Mouse (Mus musculus): ENCODE data around the gene Rnf215. TPM values are rescaled to one million over a fixed set of nuclear protein-coding genes. Genes with fewer than 3 reads are reported as not detected.

Gene Rnf215
- polyA plus RNA-seq, 1 experiment from 2014 or later: 23.3 TPM

DNA sequence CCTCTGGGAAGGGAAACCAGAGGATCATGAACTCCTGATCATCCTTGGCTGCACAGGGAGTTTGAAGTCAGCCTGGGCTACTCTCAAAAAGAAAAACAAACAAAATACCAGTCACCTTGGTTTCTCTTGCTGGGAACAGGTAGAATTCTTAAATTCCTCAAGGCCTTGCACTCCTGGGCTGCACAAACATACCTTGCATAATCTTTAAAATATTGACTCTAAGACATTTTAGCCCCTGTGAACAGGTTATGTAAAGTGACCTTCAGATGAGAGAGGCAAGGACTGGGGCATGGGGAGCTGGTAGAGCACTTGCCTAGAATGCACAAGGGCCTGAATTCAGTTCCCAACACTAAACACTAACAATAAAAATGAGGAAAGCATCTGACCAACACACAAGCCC lies 6.5 kb downstream of the Rnf215 start:
- H3K36me3 ChIP-seq: peaks cover 88% of the 10 kb centered on the region
- H3K4me3 ChIP-seq: no peak overlapping the region
- no peaks in the 10 kb centered on the region for H3K9me3 ChIP-seq (replicated peaks)
- H3K27me3 ChIP-seq (ENCODE audit: low read depth, poor library complexity, severe bottlenecking): no peaks in the 10 kb centered on the region
- no peak for DNase-seq (ENCODE audit: low spot score)
- no peak overlapping the region for H3K27ac ChIP-seq
- H3K4me1 ChIP-seq: peaks cover 6% of the 10 kb centered on the region

DNA sequence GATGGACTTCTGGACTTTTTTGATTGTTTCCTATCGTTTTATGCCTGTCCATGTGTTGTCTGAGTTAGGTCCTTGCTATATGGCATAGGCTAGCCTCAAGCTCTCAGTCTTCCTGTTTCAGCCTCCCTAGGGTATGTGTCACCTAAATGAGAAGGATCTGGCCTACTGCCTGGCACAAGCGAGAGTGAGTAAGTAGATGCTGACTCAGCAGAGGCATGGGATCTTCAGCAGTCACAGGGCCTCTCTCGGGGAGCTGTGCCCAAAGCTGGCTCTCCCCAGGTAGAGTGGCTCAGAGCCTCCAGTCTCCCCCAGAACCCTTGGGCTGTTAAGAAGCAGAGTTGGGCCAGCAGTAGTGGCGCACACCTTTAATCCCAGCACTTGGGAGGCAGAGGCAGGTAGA lies 7.3 kb downstream of the Rnf215 start:
- no peak for DNase-seq (ENCODE audit: low spot score)
- H3K4me1 ChIP-seq: 0 out of 2 replicates have a peak, but pooled peaks cover 2% of the 10 kb centered on the region
- 91% methylated on average over 4 of the region's 4 CpGs for WGBS
- no peaks in the 10 kb centered on the region for H3K27me3 ChIP-seq (ENCODE audit: low read depth, poor library complexity, severe bottlenecking)
- H3K27ac ChIP-seq: no peak overlapping the region
- H3K36me3 ChIP-seq: peaks cover 79% of the 10 kb centered on the region
- H3K4me3 ChIP-seq: no peak overlapping the region
- H3K9me3 ChIP-seq (replicated peaks): no peaks in the 10 kb centered on the region

DNA sequence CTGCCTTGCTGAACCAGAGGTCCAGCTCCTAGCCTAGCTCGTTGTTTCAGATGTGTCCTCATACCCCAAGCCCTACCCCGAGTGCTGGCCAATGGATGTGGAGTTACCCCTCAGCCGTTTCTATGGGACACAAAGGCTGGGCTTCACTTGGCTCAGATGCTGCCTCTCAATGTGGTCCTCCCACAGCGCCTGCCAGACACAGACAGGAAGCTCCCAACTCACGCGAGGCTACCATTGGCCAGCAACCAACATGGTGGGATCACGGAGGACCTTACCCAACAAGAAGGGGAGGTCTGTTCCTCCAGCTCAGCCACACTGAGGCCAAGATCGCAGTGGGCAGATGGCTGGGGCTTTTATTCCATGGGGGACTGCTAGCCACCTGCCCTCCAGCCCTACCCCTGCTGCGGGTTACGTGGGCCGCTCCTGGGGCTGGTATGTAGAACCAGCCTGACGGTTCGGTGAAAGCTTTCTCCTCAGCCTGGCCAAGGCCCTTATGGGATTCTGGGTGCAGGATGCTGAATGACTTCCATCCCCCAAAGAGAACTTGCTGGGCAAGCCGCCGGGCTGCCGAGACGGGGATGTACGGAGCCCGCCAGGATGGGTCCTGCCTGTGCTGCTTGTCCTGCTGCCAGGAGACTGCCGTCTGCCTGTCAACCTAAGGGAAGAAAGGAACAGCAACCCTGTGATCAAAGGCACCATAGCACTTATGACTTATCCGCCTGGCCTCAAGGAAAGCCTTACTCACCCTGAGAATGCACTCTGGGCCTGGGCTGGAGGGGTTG lies 8.5 kb downstream of the Rnf215 start:
- no peak for DNase-seq (ENCODE audit: low spot score)
- H3K36me3 ChIP-seq: peaks cover 74% of the 10 kb centered on the region
- H3K27me3 ChIP-seq (ENCODE audit: low read depth, poor library complexity, severe bottlenecking): no peaks in the 10 kb centered on the region
- H3K9me3 ChIP-seq (replicated peaks): no peaks in the 10 kb centered on the region
- 86% methylated on average over 21 of the region's 21 CpGs for WGBS
- H3K4me1 ChIP-seq: 0 out of 2 replicates have a peak, but pooled peaks cover 2% of the 10 kb centered on the region
- H3K4me3 ChIP-seq: no peak overlapping the region
- H3K27ac ChIP-seq: no peak overlapping the region

DNA sequence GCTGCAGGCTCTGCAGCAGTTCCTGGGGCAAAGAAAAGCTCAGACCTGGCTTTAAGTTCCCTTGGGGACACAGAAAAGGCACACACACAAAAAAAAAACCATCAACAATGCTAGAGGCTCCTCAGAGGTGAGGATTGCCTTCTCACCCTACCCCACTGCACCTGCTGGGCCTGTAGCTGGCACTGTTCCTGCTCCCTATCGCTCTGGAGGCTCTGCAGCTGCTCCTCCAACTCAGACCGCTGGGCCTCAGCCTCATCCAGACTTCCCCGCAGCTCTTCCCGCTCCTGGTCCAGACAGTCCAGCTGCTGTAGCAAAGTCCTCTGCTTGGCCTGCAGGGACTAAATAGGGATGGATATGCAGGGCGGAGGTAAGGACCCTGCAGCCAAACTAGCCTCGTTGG lies 11.4 kb downstream of the Rnf215 start:
- 85% methylated on average over 6 of the region's 6 CpGs for WGBS
- Histone ChIP-seq H3K9me3 (replicated peaks) (no peaks in the 10 kb centered on the region), H3K27me3 (ENCODE audit: low read depth, poor library complexity, severe bottlenecking) (no peaks in the 10 kb centered on the region), H3K36me3 (peaks cover 56% of the 10 kb centered on the region), H3K27ac (no peak overlapping the region), H3K4me3 (no peak overlapping the region), H3K4me1 (0 out of 2 replicates have a peak, but pooled peaks cover 2% of the 10 kb centered on the region)
- no peak for DNase-seq (ENCODE audit: low spot score)

DNA sequence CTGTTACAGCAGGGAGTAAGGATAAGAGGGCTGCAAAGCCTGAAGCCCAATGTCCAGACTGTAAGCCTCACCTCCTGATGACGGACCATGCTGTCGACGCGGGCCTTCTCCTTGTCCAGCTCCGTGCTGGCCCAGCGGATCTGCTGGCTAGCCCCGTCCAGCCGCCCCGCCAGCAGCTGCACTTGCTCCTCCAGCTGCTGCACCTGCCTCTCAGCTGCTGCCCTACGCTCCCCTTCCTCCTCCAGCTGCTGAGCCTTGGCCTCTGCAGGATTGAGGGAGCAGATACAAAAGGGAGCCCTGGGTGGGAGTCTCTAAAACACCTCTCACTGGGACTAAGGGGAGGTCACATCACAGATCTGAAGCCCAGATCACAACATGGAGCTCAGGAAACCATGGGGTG lies 12.1 kb downstream of the Rnf215 start:
- Histone ChIP-seq H3K4me3 (no peak overlapping the region), H3K9me3 (replicated peaks) (no peaks in the 10 kb centered on the region), H3K27me3 (ENCODE audit: low read depth, poor library complexity, severe bottlenecking) (no peaks in the 10 kb centered on the region), H3K4me1 (0 out of 2 replicates have a peak, but pooled peaks cover 2% of the 10 kb centered on the region), H3K36me3 (peaks cover 49% of the 10 kb centered on the region), H3K27ac (no peak overlapping the region)
- WGBS: 92% methylated on average over 10 of the region's 10 CpGs
- DNase-seq (ENCODE audit: low spot score): no peak

DNA sequence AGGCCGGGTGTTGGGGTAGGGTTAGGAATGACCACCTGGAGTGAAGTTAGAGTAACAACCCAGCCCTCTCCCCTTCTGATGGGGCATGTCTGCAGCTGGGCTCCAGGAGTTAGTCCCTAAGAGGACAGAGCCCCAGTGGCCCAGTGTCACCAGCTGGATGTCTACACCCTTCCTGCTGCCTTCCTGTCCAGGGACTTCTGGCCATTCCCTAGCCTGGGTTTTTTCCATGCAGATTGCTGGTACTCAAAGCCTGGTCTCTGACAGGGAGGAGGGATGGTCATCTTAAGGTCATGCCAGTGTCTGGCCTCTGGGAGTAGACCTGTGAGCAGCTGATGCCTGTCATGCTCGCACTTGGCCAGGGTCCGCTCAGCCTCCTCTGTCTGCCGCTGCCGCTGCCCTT lies 13.1 kb downstream of the Rnf215 start:
- Histone ChIP-seq H3K4me1 (0 out of 2 replicates have a peak, but pooled peaks cover 2% of the 10 kb centered on the region), H3K36me3 (peaks cover 39% of the 10 kb centered on the region), H3K4me3 (no peak overlapping the region), H3K27ac (no peak overlapping the region), H3K9me3 (replicated peaks) (no peaks in the 10 kb centered on the region), H3K27me3 (ENCODE audit: low read depth, poor library complexity, severe bottlenecking) (no peaks in the 10 kb centered on the region)
- WGBS: 88% methylated on average over 5 of the region's 5 CpGs
- DNase-seq (ENCODE audit: low spot score): no peak

DNA sequence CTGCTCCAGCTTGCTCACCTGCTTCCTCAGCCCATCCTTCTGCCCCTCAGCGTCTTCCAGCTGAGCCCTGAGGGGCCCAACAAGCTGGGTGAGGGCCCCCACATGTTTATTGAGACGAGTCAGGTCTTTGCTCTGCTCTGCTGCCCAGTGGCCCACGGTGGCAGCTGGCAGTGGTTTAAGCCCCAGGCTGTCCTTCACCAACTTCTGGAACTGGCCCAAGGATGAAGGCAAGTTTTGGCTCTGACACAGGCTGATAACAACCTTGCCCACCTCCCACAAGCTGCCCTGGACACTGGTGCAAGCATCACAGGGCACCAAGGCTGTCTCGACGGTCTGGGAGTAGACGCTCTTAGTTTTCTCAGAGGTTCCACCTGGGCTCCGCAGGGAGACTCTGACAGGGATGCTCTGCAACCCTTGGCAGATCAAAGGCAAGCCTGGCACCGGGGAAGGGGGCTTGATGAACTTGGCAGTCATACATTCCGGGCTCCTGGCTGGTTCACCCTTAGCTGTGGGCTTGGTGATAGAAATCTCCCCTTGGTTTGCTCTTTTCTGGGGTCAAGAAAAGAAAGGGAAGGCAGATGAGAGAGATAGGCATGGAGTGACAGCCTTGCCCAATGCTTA lies 13.6 kb downstream of the Rnf215 start:
- Histone ChIP-seq H3K9me3 (replicated peaks) (no peaks in the 10 kb centered on the region), H3K36me3 (peaks cover 33% of the 10 kb centered on the region), H3K27ac (no peak overlapping the region), H3K4me1 (0 out of 2 replicates have a peak, but pooled peaks cover 2% of the 10 kb centered on the region), H3K27me3 (ENCODE audit: low read depth, poor library complexity, severe bottlenecking) (no peaks in the 10 kb centered on the region), H3K4me3 (no peak overlapping the region)
- 85% methylated on average over 9 of the region's 9 CpGs for WGBS
- no peak for DNase-seq (ENCODE audit: low spot score)

DNA sequence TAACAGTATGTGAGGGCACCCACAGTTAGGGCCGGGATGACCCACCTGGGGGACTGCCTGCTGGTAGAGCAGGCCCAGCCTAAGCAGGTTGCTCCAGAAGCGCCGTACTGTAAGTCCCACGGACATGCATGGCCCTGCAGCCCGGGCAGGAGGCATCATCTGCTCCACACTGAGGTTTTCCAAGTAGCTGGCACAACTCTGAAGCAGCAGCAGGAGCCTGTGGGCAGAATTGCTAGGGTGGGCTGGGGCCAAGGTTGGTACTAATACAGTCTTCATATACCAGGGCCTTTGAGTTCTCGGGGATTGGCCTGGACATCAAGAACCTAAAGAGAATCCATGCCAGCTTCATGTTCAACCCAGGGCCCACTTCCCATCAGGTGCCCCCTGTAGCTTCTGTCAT lies 14.9 kb downstream of the Rnf215 start:
- H3K36me3 ChIP-seq: peaks cover 24% of the 10 kb centered on the region
- DNase-seq (ENCODE audit: low spot score): no peak
- H3K4me3 ChIP-seq: no peak overlapping the region
- no peaks in the 10 kb centered on the region for H3K27me3 ChIP-seq (ENCODE audit: low read depth, poor library complexity, severe bottlenecking)
- 93% methylated on average over 6 of the region's 6 CpGs for WGBS
- no peaks in the 10 kb centered on the region for H3K9me3 ChIP-seq (replicated peaks)
- H3K27ac ChIP-seq: no peak overlapping the region
- 0 out of 2 replicates have a peak, but pooled peaks cover 2% of the 10 kb centered on the region for H3K4me1 ChIP-seq

DNA sequence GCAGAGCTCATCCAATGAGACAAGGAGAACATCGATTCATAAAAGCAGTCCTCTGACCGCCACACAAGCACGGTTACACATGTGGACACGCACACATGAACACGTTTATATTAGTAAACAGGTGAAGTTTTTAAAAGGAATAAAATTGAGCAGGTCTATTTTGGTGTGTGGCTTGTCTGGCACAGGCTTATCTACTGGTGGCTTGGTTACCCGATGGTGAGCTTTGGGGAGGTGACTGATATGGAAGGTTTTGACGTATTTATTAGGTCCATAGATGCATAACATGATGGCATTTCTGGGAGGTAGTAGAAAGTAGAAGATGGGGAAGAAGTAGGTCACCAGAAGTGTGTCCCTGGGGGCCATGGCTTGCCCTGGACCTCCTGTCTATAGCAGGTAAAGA lies 18.7 kb downstream of the Rnf215 start:
- no peak for DNase-seq (ENCODE audit: low spot score)
- Histone ChIP-seq H3K4me3 (no peak overlapping the region), H3K9me3 (replicated peaks) (no peaks in the 10 kb centered on the region), H3K27me3 (ENCODE audit: low read depth, poor library complexity, severe bottlenecking) (no peaks in the 10 kb centered on the region), H3K36me3 (peaks cover 16% of the 10 kb centered on the region; the same call in 1 of the 2 replicates), H3K27ac (no peak overlapping the region), H3K4me1 (0 out of 2 replicates have a peak, but pooled peaks cover 3% of the 10 kb centered on the region)
- 93% methylated on average over 7 of the region's 7 CpGs for WGBS

DNA sequence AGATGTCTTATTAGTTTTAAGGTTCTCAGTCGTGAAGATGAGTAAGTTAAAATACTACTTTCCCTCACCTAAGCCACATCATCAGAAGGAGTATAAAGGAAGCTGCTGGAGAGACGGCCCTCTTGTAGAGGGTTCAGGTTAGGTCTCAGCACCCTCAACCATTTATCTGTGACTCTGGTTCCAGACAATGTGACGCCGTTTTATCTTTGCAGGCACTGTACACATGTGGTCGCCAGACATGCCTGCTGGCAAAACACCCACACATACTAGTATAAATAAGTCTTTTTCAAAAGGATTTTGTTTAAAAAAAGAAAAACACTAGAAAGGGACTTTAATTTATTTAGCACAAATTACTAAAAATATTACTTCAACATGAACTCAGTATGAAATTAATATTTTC lies 20.6 kb downstream of the Rnf215 start:
- WGBS: 77% methylated on average over 5 of the region's 5 CpGs
- Histone ChIP-seq H3K36me3 (peaks cover 7% of the 10 kb centered on the region; the same call in 1 of the 2 replicates), H3K4me3 (no peak overlapping the region), H3K4me1 (peaks cover 15% of the 10 kb centered on the region), H3K27ac (no peak overlapping the region), H3K27me3 (ENCODE audit: low read depth, poor library complexity, severe bottlenecking) (no peaks in the 10 kb centered on the region), H3K9me3 (replicated peaks) (no peaks in the 10 kb centered on the region)
- DNase-seq (ENCODE audit: low spot score): no peak

DNA sequence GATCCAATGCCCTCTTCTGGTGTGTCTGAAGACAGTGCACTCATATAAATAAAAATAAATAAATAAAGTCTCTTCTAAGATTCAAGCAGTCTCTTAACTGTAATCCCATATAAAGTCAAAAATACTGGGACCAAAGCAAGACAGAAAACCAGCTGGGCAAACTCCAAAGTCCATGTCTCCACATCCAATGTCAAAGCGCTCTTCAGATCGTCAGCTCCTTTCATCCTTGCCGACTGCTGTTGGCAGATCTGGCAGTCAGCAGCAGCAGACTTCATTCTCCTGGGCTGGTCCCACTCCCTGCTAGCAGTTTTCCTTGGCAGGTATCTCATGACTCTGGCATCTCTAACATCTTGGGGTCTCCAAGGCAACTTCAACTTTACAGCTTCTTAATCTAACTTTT lies 23.7 kb downstream of the Rnf215 start:
- no peak overlapping the region for H3K27ac ChIP-seq
- no peak overlapping the region for H3K4me3 ChIP-seq
- no peaks in the 10 kb centered on the region for H3K9me3 ChIP-seq (replicated peaks)
- H3K27me3 ChIP-seq (ENCODE audit: low read depth, poor library complexity, severe bottlenecking): no peaks in the 10 kb centered on the region
- H3K36me3 ChIP-seq: peaks cover 33% of the 10 kb centered on the region
- no peak for DNase-seq (ENCODE audit: low spot score)
- H3K4me1 ChIP-seq: peaks cover 29% of the 10 kb centered on the region
- WGBS: 98% methylated on average over 3 of the region's 3 CpGs

DNA sequence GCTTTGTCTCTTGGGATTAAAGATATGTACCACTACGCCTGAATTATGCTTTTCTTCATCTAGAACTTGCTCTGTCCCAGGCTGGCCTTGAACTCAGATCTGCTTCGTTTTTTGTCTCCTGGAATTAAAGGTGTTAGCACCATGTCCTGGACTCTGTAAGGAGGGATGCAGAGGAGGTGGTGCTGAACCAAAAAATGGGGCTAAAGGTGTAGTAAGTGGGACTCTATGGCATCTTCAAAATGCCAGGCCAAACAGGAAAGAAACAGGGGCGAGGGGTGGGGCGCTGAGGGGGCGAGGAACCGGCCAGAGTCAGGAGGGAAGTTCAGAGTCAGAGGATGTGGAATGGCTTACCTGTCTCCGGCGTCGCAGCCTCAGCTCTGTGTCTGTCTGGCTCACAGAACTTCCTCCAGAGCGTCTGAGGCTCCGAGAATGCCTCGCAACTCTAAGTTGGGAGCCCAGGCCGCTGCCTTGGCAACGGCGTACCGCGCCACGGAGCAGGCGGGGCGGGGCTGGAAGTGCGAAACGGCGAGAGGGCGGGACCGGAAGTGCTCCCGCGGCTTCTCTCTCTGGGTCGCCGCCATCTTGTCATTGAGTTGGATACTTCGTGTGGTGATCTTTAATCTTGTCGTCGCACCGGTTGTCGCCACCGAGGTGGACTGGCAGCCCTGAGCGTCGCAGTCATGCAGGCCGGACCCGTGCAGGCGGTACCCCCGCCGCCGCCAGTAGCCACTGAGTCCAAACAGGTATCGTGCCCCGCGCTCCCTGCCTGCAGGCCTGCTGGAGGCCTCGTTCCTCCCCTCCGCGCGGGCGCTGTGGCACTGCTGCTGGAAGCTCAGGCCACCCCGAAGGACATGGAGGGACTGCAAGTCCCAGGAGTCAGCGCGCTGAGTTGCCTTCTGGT lies 25.1 kb downstream of the Rnf215 start, which contains the start of the genes Ccdc157 and Sf3a1:
Ccdc157 (minus strand) TSS at position 486 of the 901 bp plus-strand sequence.
Sf3a1 (plus strand) TSS at position 543 of the 901 bp plus-strand sequence.
- Histone ChIP-seq H3K27me3 (ENCODE audit: low read depth, poor library complexity, severe bottlenecking) (no peaks in the 10 kb centered on the region), H3K36me3 (peaks cover 42% of the 10 kb centered on the region), H3K9me3 (replicated peaks) (no peaks in the 10 kb centered on the region), H3K4me1 (peaks cover 39% of the 10 kb centered on the region), H3K27ac (peak within 1 kb of the TSS; percentile 95), H3K4me3 (peak within 1 kb of the TSS; percentile 85)
- peak; percentile 97 for DNase-seq (ENCODE audit: low spot score)
- 2% methylated on average over 54 of the region's 54 CpGs for WGBS

Data from limb, embryonic 10.5 days (tissue).